Mouse (Mus musculus): ENCODE measurements around the gene Ppm1m.

GRCm38 (mm10) chr9:106237878-106238277 is 38.3 kb upstream of the Ppm1m start:
- TF ChIP-seq POLR2A (IDR thresholded peaks at IDR 0.05; ENCODE audit: low read depth, low read length) (no peak), CTCF (conservative IDR thresholded peaks at IDR 0.05; ENCODE audit: insufficient read depth, insufficient read length, low read depth, low read length) (no peak)

All from kidney, adult 2 months (tissue).